Comparison of ENCODE assay signal across 18 mouse cellular contexts in the genomic region with DNA sequence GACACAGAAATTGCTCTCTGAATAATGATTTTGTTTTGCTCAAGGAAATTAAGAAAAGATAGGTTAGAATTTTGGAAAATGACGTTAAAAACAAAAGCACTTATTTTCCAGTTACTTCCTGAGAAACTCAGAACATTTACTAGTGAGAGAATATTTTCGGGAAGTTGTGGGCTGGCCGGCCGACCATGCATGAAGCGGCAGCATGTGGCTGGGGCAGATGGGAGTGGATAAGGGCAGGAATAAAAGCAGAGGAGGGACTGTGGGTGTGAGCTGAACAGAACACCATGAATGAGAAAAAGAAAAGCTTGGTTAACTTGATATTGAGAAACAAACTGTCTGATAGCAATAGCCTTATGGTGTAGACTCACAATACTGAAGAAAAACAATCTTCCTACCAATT.
DNase-seq lines count a peak whose midpoint lies in the region; ATAC-seq and TF ChIP-seq lines count a peak whose summit lies in the region.
"Had no signal": no experiment of that assay in that cellular context is flagged by ENCODE, and none has a peak within 500 bp of the region (broad histone marks: within the 10 kb centered on the region; RNA-seq: fewer than 3 reads in every experiment).

No protein-coding gene starts in this region.

- H3K27ac ChIP-seq in kidney, adult 2 months (ENCODE audit: insufficient read depth, low read depth, low read length) = no peak overlapping the region
- H3K27ac ChIP-seq: embryonic facial prominence, embryonic 13.5 days; hindbrain, embryonic 15.5 days; liver, embryonic 14.5 days had no signal

- no peak for TF ChIP-seq POLR2A in kidney, adult 2 months (IDR thresholded peaks at IDR 0.05; ENCODE audit: low read depth, low read length)

- H3K4me1 ChIP-seq in kidney, adult 2 months (ENCODE audit: control insufficient read depth, insufficient read depth, low read length) = no peaks in the 10 kb centered on the region
- H3K4me1 ChIP-seq: embryonic facial prominence, embryonic 13.5 days; hindbrain, embryonic 15.5 days had no signal

- no peaks in the 10 kb centered on the region for H3K36me3 ChIP-seq in kidney, adult 2 months (ENCODE audit: control insufficient read depth, insufficient read depth, low read length)
- H3K36me3 ChIP-seq: embryonic facial prominence, embryonic 13.5 days; hindbrain, embryonic 15.5 days had no signal

- 29% methylated on average over 5 of the region's 5 CpGs for WGBS in kidney, adult 2 months

- peak; percentile 1 to 32 for DNase-seq in kidney, postnatal 25 days
- DNase-seq in kidney, adult 2 months = no peak
- DNase-seq in brain, adult 2 months (ENCODE audit: low read depth, low spot score) = peak; percentile 69
- DNase-seq in ovary, postnatal 10 days (ENCODE audit: low spot score) = no peak
- no peak for DNase-seq in Muller cell, postnatal 12 days (ENCODE audit: inconsistent ontology term)
- DNase-seq: adrenal gland, postnatal 10 days; B cell, adult 2 months; cerebellum, adult 2 months; forebrain, postnatal 0 days; gastrocnemius, postnatal 14 days; thymus, postnatal 4 days had no signal

- H3K27me3 ChIP-seq in kidney, adult 2 months (replicated peaks; ENCODE audit: control insufficient read depth, insufficient read depth, low read length) = no peaks in the 10 kb centered on the region
- H3K27me3 ChIP-seq: embryonic facial prominence, embryonic 13.5 days; hindbrain, embryonic 15.5 days; megakaryocyte, embryonic 14.5 days had no signal

- H3K4me3 ChIP-seq in kidney, adult 2 months (ENCODE audit: insufficient read depth, low read depth, low read length) = no peak overlapping the region
- H3K4me3 ChIP-seq: embryonic facial prominence, embryonic 13.5 days; hindbrain, embryonic 15.5 days; megakaryocyte, embryonic 14.5 days had no signal

- no peak for TF ChIP-seq CTCF in kidney, adult 2 months (conservative IDR thresholded peaks at IDR 0.05; ENCODE audit: insufficient read depth, insufficient read length, low read depth, low read length)

- ATAC-seq in hematopoietic stem cell, adult 5-6 weeks (replicated peaks in 1 of 2; ENCODE audit: insufficient read depth in 1 of 2, low FRiP score in 2 of 2, low TSS enrichment in 1 of 2, low read depth in 1 of 2, poor library complexity in 2 of 2, severe bottlenecking in 2 of 2) = peak; percentile 89
- peak; percentile 87 for ATAC-seq in megakaryocyte, adult 5-6 weeks (ENCODE audit: poor library complexity, severe bottlenecking)
- ATAC-seq: forebrain, postnatal 0 days; intestine, postnatal 0 days had no signal

Comparison
In these comparisons a context has a peak if more than half of its experiments do, and no peak if none do; other contexts are left out.
1. DNase-seq: peak in kidney, postnatal 25 days (2 of 2) and brain, adult 2 months (single experiment); none in kidney, adult 2 months (single experiment), ovary, postnatal 10 days (single experiment) and Muller cell, postnatal 12 days (single experiment).